Mouse (Mus musculus) urinary bladder, postnatal 4 days (tissue): ENCODE data around the gene Panx2.

Experiments
- DNase-seq, 2 experiments: peaks; one replicate each; pipeline ENCODE4 v3.0.0; 2021 to 2022; ENCODE audit warnings: low spot score in 2 of 2

Panx2 gene

DNA sequence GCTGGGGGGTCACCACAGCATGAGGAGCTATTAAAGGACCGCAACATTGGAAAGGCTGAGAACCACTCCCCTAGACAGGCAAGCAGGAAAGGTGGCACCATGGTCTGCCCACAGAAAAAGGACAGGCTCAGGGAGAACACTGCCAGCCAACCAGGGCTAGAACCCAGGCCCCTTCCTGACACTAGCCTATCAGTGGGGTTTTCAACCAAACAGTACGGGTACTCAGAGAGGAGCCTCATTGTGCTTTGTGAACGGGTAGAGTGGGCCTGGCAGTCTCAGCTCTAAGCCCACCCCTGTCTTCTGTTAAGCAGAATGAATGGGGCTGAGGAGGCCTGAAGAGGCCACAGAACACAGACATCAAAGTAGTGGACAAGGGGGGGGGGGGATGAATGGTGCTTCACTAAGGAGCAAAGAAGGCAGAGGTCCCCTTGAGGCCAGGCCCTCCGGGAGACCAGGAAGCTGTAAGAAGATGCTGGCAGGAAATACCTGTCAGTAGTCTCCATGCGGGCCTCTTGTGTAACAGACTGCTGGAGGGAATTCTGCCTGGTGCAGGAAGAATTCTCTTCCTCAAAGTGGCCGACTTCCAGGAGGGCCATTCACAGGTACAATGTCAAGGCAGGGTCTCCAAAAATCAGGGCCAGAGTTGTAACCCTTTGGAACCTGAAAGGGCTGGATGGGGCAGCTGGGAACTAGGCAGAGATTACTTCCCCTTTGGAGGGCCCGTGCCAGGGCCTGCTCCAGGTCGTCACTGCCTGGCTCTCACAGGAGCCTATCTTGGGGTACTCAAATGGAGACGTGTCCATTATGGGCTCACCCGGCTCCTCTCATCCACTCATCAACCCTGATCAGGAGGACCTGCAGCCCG, 15.3 kb downstream of the Panx2 start, which contains the start of gene Trabd:
TSS of gene Trabd (plus strand) at position 512 of the 865 bp plus-strand sequence.
- no peak for DNase-seq

DNA sequence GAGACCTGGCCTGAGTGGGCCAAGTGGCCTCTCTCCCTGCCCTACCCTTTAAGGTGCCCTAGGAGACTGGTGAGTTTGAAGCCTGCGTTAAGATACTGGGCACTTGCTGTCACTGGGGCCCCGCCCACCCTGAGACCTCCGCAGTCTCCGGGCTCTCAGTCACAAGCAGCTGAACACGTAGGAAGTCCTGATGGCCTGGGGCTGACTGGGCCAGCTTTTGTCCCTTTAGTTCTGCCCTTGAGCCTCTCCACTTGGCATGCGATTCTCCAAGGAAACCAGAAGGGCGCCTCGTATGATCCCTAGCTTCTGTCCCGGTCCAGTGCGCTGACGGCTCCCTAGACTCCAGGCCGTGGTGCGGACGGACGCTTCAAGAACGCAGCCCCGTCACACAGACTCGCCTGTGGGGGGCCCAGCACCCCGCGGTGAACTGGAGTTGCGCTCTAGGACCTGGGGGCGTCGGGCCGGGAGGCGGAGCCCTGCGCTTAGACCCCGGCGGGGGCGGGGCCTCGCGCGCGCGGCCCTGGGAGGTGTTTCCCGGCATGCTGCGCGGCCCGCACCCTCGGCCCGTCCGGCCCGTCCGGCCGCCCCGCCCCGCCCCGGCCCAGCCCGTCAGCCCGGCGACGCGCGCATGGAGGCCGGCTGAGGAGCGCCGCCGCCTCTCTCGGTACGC, 16.1 kb downstream of the Panx2 start:
- DNase-seq = peak; percentile 89 to 90

DNA sequence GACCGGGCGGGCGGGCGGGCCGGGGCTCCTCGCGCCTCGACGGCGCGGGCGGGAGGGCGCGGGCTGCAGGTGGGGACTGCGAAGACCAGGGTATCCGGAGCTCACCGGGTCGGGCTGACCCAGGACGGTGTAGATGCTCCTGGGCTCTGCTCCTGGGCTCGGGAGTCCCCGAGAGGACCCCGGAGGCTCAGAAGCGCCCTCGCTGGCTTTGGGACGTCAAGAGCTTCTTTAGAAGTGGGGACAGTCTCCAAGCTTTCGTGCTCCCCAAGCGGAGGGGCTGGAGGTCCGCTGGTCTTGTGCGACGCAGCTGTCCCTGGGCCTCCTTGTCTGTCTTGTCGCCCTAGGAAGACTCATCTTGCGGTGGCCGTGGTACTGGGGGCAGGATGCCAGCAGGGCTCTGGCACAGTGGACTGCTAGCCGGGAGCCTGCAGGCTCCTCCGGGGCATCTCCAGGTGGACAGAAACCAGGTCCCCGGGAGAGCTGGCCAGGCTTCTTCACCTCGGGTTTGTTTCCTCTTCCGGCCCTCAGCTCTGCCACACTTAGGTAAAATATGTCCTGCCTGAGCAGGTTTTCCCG, 16.7 kb downstream of the Panx2 start:
- DNase-seq = peak in 1 of 2 experiments; percentile 38

DNA sequence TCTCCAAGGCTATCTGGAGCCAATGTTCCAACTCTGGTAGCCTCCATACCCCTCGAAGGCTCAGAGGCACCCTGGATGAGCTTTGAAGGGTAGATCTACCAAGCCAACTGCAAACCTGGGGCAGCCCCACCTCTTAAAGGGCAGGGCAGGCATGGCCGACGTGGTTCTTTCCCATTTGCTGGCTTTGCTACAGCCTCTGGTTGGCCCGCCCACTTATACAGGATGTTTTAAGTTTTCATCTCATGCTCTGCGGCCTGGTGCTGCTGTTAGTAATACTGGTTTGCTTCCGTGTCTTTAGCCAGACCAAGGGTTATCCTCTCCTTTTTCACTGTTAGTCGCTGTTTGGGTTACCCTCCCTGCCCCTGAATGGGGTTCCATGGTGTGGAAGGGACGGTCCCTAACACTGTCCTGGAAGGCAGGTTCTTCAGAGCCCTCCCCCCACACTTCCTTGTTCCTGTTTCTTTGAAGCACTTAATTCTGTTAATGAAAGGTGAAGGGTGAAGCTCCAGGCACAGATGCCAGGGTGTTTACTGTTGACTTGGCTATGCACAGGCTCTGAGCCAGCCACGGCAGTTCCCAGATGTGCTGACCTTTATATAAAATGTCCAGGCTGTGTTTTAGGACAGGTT, 18.8 kb downstream of the Panx2 start:
- no peak for DNase-seq

DNA sequence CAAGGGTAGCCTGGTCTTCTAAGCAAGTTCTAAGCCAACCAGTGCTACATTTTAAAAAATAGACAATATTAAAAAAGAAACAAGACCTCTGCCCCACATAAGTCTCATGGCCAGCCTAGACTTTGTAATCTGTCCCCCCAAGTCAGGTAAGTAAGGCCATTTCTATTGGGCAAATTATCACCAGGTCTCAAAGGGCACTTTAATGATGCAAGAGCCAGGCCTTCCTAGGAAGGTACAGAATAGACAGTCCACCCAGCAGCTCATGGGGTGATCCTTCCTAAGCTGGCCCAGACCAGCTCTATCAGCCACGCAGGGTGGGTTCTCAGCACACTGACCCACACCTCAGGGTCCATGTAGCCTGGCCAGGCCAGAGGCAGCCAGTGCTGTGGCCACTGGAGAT, 24.4 kb downstream of the Panx2 start:
- DNase-seq = no peak

DNA sequence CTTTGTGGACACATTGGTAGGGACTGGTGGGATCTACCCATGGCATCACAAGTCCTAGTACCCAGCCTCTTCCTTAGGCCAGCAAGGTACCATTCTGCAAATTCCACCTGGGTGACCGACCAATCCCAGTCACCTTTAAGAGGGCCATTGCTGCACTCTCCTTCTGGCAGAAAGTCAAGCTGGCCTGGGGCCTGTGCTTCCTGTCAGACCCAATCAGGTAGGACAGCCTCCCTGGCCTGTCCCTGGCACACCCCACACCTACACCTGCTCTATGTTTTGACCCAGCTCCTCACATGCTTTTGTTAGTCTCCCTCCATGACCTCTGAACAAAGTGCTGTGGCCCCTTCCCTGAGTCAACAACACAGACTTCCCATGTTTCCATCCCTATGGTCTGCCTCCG, 25.3 kb downstream of the Panx2 start:
- no peak for DNase-seq

DNA sequence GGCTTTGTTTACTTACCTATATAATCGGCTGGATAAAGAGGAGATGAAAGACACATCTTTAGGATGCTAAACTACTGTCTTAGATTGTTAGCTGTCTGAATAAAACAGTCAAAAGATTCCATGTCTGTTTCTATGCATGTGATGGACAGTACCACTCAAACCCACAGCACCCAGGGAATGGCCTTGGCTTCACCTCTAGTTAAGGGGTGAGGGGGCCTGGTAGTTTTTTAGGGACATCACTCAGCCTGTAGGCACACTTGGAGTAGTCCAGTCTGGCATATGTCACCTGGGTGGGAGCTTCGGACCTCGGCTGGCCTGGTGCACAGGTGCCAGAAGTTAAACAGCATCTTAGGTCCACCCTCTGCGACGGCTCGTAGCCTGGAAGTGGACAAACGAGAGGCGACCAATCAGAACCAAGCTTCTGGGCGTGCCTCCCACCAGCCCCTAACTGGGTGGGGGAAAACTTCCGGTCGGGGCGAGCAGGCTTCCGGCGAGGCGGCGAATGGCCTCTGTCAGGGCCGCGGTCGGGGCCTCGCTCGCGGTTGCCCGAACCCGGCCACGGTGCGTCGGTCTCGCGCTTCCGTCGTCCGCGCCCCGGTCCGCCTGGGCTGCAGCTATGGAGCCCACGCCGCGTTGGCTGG, 29.2 kb downstream of the Panx2 start, which contains the start of gene Selenoo:
TSS of gene Selenoo (plus strand) at position 478 of the 641 bp plus-strand sequence.
- peak; percentile 87 to 92 for DNase-seq

DNA sequence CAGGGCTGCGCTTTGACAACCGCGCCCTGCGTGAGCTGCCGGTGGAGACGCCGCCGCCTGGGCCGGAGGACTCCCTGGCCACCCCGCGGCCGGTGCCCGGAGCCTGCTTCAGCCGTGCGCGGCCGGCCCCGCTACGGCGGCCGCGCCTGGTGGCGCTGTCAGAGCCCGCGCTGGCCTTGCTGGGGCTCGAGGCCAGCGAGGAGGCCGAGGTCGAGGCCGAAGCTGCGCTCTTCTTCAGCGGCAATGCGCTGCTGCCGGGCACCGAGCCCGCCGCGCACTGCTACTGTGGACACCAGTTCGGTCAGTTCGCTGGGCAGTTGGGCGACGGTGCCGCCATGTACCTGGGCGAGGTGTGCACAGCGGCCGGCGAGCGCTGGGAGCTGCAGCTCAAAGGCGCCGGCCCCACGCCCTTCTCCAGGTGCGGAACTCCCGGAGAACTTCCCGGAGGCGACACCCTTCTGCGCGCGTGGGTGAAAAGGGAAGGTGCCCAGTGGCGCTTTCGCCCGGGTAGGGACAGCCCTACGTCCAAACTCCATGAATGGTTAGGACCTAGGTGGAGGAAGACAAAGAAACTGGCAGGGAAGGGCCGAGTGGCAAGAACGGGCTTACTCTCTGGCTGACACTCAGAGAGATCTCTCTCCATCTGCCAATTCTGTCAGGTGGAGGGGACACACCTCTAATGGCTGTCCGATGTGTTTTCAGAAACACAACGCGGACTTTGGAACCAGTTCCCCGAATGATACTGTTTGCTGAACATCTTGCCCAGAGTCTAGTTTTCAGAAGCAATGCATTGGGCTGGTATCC, 29.9 kb downstream of the Panx2 start:
- DNase-seq = peak in 1 of 2 experiments; percentile 50

DNA sequence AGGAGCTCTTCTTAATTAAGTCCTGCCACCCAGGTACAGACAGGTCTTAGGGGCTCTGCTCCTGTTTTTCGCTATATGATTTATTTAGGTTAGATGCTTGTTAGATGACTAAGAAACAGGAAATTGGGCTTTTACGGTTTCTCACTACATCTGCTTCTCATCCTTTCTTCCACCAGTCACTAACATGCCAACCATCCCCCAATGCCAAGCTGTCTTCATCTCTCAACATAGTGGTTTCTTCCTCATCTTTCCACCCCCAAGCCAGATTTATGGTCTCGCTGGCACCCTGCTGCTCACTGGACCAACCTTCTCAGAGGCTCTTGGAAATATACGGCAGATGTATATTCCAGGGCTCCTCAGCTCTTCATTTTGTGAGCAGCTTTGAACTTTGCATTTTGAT, 31.1 kb downstream of the Panx2 start:
- DNase-seq = no peak

DNA sequence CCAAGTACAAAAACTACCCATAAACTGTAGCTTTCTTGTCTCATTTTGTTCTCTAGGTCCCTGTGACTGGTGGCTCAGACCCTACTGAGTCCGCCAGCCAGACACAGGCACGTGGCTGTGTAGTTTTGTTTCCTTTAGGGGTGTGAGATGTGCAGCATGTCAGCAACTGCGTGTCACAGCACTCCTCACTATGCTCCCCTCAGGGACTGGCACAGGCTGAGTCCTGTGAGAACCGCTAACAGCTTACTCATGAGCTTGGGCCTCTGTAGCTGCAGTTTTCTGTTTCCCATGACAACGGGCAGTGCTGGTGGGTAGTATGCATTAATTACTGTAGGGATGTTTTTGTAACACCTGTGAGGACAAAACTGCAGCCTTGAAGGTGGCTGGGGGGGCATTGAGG, 32.6 kb downstream of the Panx2 start:
- no peak for DNase-seq

DNA sequence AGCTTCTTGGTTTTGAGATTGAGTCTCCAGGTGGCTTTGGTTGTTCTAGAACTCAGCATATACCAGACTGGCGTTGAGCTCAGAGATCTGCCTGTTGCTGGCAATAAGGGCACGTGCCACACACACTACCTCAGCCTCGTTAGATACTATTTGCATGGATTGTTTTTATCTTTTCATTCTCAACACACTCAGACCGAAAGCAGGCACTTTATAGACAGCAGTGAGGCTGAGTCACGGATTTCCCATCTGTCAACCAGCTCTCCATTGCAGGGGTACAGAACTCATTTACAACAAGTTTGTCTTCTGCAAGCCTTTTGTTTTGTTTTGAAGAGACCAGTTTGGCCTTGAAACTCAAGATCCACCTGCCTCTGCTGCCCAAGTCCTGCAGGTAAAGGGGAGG, 37.9 kb downstream of the Panx2 start:
- no peak for DNase-seq

DNA sequence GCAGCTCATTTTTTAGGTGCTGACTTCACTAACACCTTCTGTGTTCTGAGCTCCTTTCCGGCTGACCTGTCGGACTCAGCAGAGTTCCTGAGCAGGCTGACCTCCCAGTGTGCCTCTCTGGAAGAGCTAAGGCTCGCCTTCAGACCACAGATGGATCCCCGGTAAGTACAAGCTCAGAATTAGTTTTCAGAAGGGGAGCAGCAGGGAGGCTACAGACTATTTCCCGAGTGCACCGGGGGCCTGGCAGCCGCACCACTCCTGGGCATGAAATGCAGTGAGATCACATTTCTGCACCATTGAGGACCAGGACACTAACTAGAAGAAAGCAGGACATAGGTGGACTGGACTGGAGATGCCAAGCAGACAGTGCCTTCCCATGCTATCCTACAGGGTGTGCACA, 39.1 kb downstream of the Panx2 start:
- DNase-seq = no peak

DNA sequence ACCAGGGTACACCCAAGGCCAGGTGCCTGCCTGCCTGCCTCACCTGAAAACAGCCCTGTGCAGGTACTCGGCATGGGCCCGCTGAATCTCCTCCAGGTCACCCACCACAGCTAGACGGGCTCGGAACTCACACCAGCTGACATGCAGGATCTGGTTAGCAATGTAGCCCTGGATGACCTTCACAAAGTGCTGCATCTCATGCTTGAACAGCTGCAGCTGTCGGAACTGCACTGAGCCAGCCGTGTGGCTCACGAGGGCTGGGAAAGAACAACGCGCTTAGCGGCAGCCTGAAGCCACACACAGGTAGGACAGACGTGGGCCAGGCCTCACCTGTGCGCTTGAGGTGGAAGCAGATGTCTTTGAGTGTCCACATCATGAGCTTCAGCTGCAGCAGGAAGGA, 41.3 kb downstream of the Panx2 start:
- DNase-seq = no peak

DNA sequence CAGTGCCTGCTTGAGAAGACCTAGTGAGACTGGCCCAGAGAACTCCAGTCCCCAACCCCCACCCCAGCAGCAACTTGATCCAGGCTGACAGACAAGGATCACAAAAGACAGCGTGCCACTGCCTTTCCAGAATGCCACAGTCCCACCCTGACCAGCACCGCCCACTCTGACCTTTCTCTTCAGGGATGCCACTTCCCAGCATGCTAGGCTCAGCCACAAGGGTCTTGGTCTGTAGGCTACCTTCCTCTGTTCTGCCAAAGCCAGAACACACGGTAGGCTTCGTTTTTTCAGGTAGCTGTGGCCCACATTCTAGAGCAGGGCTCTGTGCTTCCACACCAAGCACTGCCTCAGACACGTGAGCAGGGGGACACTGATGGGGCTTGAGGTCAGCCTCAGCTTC, 43.1 kb downstream of the Panx2 start:
- DNase-seq = no peak

DNA sequence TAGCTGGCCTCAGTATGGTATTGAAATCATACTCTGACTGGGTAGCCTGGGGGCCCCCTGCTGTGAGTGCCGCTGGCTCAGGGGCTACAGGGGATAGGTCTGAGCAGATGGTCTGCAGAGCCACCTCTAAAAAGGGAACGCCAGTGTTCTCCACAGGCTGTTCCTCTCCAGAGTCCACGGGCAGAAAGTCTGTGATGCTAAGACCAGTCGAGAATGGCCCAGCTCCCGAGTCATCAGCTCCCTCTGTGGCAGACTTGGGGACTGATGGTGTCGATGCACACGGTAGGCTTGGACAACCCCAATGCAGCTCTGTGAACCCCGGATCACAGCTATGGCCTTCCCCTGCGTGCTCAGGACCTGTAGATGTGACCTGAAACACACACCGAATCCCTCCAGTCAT, 44.4 kb downstream of the Panx2 start:
- DNase-seq = no peak

DNA sequence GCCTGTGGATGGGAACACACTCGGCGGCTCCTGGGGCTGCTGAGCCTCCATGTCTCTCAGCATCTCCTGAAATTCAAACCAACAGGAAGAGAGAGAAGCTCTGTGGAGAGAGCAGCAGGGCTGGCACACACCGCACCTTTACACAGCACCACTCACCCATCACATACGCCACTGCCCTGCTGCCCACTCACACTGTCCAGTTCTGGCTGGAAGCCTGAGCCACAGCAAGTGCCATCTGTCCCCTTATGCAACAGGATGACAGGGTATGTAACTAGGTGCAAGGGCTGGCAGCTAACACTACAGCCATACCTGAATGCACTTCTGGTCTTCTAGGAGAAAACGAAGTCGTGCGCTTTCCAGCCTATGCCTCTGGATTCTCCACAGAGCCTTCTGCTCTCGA, 44.9 kb downstream of the Panx2 start:
- DNase-seq = no peak

DNA sequence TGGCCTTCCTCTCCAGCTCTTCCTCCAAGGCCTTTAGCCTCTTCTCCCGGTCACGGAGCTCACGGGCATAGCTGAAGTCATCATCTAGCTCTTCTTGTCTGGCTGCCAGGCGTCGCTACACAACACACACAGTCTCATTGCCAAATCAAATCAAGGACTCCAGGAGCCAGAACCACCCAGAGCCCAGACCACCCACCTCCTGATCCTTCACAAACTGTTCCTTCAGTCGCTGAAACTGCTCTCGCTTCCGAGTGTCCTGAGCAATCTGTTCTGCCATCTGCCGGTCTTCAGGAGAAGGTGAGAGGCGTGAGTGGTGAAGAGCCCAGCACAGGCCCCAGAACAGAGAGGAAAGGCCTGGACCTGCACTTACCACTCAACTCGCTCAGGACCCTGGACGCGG, 46.5 kb downstream of the Panx2 start:
- no peak for DNase-seq

DNA sequence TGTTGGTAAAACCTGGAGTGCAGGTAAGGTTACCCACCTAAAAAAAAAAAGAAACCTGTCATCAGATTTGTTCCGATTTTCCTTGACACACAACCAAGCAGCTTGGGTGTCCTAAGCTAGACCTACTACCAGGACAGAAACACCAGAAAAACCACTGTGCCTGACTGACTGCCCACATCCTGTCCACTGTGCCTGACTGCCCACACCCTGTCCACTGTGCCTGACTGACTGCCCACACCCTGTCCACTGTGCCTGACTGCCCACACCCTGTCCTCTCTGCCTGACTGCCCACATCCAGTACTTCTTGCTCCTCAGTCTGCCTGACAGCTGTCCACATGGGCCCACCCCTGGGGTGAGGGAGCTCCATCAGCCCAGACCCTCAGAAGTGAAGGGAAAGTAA, 47.4 kb downstream of the Panx2 start:
- DNase-seq = no peak

DNA sequence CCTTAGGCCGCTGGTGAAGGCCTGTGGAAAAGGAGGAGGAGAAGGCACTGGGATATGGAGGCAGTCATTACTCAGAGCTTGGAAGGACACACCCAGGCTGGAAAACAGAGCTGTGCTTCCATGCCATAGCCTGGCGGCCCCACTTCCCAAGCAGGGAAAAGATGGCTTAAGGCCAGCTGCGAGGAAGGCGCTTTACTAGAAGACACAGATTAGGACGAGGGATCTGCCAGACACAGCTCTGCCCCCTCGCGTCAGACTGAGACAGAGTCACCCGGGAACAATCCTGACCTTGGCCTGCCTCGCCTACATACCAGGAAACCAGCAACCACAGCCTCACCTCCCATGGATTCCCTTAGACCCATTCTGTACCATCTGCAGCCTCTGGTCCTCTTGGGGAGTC, 50.6 kb downstream of the Panx2 start:
- no peak for DNase-seq

DNA sequence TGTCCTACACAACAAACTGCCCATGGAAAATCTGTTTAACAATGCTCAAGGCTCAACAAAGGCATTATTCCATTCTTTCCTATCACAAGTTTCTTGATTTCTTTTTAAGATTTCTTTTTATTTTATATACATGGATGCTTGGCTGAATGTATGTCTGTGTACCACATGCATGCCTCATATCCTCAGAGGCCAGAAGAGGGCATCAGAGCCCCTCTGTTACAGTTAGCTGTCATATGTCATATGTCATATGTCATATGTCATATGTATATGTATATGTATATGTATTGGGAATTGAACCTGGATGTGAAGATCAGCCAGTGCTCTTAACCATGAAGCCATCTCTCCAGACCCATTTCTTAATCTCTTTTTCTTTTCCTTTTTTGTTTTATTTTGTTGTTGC, 58.5 kb downstream of the Panx2 start:
- no peak for DNase-seq
